Mouse (Mus musculus) neural tube, embryonic 15.5 days (tissue): ENCODE results near the gene Cend1. TPM values are rescaled to one million over a fixed set of nuclear protein-coding genes. Genes with fewer than 3 reads are reported as not detected.
A peak's percentile ranks its signal among the peaks of the same experiment; 100 is the strongest.
"Not testable (repeated sequence)": the region's sequence is repeated elsewhere in the genome, so short reads cannot be mapped to it uniquely, and the experiment has no call there.

Experiments used
- ATAC-seq: fragments of 200-750 bp; cut with Nextera tagmentation; 2 replicates; pipeline ENCODE4 v1.8.0; 2017; ENCODE audit warnings: mild to moderate bottlenecking, moderate TSS enrichment, moderate library complexity; ENCODE audit not compliant: low FRiP score
- H3K27ac ChIP-seq: fragments of 300-500 bp; sonication (generic); replicated peaks from 2 replicates; pipeline ENCODE4 v1.5.1; 2015; ENCODE audit warnings: mild to moderate bottlenecking, inconsistent platforms
- H3K27me3 ChIP-seq: fragments of 300-500 bp; sonication (generic); replicated peaks from 2 replicates; pipeline ENCODE4 v1.6.1; 2015; ENCODE audit warnings: inconsistent platforms
- H3K36me3 ChIP-seq: fragments of 300-500 bp; sonication (generic); 2 replicates; pipeline ENCODE4 v1.6.1; 2015; ENCODE audit warnings: inconsistent platforms
- H3K4me1 ChIP-seq: fragments of 300-500 bp; sonication (generic); 2 replicates; pipeline ENCODE4 v1.6.1; 2015; ENCODE audit warnings: inconsistent platforms
- H3K4me2 ChIP-seq: fragments of 300-500 bp; sonication (generic); 2 replicates; pipeline ENCODE4 v1.6.1; 2015; ENCODE audit warnings: inconsistent platforms, mild to moderate bottlenecking, moderate library complexity
- H3K4me3 ChIP-seq: fragments of 300-500 bp; sonication (generic); replicated peaks from 2 replicates; pipeline ENCODE4 v1.5.1; 2015; ENCODE audit warnings: mild to moderate bottlenecking, inconsistent platforms
- H3K9ac ChIP-seq: fragments of 300-500 bp; sonication (generic); replicated peaks from 2 replicates; pipeline ENCODE4 v1.6.1; 2015; ENCODE audit warnings: mild to moderate bottlenecking, inconsistent platforms
- H3K9me3 ChIP-seq: fragments of 300-500 bp; sonication (generic); replicated peaks from 2 replicates; pipeline ENCODE4 v1.6.1; 2016; ENCODE audit warnings: inconsistent platforms
- WGBS: fragments of 180-500 bp; shearing (Covaris S2); methylation state at CpG from one replicate; pipeline ENCODE4 v1.1.7; 2015; ENCODE audit warnings: mixed read lengths; 5-methylcytosine and 5-hydroxymethylcytosine counted together
- polyA plus RNA-seq: library from polyadenylated mRNA; unstranded; fragments of >200 nt; fragmentation: Nextera tagmentation; extraction: Ambion mirVana; gene quantifications from 2 replicates; pipeline ENCODE4 v1.2.1, GENCODE M21; 2015

Cend1 gene
- polyA plus RNA-seq, 1 experiment from 2014 or later = 208 TPM

DNA sequence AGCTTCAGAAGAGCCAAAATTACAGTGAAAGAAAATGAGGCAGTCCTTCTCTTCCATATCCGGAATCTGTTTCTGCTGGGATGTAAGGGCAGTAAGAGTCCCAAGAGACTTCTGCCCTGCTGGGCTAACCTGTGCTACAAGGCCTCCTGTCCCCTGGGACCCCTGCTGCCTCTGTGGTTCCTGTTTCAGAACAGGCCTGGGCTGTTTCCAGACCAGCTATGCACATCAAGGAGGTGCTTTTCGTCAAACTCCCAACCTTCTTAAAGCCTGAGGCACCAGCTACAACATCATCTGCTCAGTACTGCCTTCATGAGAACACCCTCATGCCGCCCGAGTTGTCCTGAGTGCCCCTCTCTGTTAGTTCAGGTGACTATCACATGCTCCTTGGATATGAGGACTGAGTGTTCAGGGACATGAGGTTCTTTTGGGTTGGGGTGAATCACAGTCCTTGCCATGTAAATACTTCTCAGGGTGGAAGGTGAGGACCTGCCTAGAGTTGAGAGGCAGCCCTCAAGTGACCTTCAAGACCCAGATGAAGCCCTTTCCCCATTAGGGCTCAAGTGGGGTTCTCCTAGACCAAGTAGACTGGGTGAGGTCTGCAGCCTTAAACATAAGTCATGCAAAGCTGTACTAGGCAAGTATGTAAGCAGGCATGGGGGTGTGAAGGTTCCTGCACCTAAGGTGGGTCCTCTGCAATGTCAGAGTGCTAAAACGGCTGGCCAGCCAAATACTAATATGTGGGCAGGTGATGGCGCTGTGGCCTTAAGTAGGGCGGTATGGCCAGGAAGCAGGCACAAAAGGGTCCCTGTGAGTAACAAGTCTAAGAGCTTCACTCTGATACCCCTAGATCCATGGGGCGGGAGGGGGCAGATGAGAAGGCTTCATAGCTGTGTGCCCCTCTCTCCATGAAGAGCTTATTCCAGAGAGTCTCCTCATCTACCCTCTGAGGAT is 11.3 kb downstream of the Cend1 start:
- no peak overlapping the region for H3K4me2 ChIP-seq
- no peaks in the 10 kb centered on the region for H3K36me3 ChIP-seq
- H3K9ac ChIP-seq = no peak overlapping the region
- no peak overlapping the region for H3K4me3 ChIP-seq
- H3K27ac ChIP-seq = no peak overlapping the region
- 73% methylated on average over 8 of the region's 8 CpGs for WGBS
- H3K27me3 ChIP-seq = no peaks in the 10 kb centered on the region
- peaks cover 10% of the 10 kb centered on the region for H3K4me1 ChIP-seq
- no peak for ATAC-seq
- H3K9me3 ChIP-seq = no peaks in the 10 kb centered on the region

DNA sequence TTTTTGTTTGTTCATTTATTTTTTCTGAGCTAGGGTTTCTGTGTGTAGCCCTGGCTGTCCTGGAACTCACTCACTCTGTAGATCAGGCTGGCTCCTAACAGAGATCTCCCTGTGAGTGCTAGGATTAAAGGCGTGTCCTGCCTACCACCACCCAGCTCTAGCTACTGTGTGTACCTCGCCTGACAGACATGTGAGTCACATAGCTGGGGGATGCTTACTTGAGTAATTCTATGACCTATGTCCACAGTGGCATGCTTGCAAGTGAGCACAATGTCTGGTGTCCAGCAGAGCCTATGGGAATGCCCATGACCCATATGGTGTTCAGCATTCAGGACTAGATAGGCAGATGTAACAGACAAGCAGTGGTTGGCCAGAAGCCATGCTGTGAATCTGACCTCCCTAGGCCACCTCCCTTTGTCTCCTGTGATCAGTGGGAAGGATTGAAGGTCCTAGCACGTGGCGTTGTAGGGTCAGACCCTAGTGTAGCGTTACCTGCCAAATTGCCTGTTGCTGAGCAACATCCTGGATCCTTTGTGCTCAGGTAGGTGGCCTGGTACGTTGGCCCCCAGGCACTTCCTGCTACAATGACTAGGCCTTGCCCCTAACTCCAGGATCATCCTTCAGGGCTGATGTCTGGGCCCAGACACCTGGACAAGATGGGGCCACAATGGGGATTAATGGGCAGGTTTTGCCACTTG is 13.0 kb downstream of the Cend1 start:
- ATAC-seq = no peak
- Histone ChIP-seq H3K4me2 (no peak overlapping the region), H3K27me3 (no peaks in the 10 kb centered on the region), H3K4me3 (no peak overlapping the region), H3K36me3 (no peaks in the 10 kb centered on the region), H3K9me3 (no peaks in the 10 kb centered on the region), H3K9ac (no peak overlapping the region), H3K27ac (no peak overlapping the region), H3K4me1 (peaks cover 18% of the 10 kb centered on the region)
- 81% methylated on average over 6 of the region's 6 CpGs for WGBS

DNA sequence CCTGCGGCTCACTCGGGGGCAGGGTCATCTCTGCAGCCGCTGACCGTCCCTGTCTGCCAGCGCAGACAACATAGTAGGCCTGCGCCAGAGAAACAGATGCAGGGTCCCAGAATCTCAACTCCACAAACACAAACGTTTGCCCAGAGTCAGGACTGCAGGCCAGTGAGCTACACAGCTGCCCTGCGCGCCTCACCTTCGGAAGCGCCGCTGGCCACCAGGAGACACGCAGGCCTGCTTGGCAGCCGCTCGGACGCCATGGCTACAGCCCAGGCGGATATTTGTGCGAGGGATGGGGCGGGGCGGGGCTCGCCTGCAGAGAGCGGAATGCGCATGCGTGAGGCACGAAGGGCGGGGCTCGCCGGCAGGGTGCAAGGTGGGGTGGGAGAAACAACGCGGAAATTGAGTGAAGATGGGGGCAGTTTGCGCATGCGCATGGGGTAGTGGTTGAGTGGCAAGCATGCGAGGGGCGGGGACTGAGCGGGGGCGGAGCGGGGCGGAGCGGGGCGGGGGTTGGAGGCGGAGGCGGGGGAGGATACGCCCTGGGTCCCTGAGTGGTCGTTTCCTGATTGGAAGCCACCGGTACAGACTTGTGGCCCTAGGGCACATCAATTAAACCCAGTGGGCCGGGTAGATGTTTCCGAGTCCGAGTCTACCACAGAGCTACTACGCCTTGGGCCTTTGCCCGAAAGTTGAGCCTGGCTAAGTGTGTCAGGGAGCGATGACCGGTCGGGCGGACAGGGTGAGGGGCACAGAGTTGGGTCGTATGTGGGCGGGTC is 15.3 kb downstream of the Cend1 start, which contains the start of gene Gatd1:
Gene Gatd1 (minus strand): TSS at position 328 of the 776 bp plus-strand sequence.
- Histone ChIP-seq H3K36me3 (peaks cover 22% of the 10 kb centered on the region), H3K9ac (peak within 1 kb of the TSS; percentile 88), H3K4me1 (peaks cover 22% of the 10 kb centered on the region), H3K27ac (peak within 1 kb of the TSS; percentile 91), H3K4me3 (peak within 1 kb of the TSS; percentile 70), H3K27me3 (no peaks in the 10 kb centered on the region), H3K4me2 (peak within 1 kb of the TSS; percentile 92), H3K9me3 (no peaks in the 10 kb centered on the region)
- peak; percentile 90 for ATAC-seq
- WGBS = under 1% methylated on average over 51 of the region's 56 CpGs

DNA sequence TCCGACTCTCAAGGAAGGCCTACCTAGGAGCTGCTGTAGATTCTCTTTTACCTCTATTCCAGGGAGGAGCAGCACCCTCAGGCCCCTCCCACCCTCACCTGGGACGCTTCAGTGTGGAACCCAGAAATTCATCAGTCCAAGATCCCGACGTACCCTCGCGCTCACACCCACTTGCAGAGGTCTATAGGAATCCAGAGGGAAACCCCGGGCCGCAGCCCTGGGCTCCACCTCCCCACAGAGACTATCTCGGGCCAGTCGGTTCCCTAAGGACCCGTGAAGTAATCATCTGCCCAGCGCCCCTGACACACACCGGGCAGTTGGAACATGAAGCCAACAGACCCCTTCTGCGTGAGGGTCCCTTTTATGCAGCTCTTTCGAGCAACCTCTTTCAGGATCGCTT is 16.0 kb downstream of the Cend1 start:
- H3K4me1 ChIP-seq = peaks cover 24% of the 10 kb centered on the region
- H3K36me3 ChIP-seq = peaks cover 27% of the 10 kb centered on the region
- peak overlapping the region; percentile 88 for H3K9ac ChIP-seq
- H3K27ac ChIP-seq = peak overlapping the region; percentile 91
- peak overlapping the region; percentile 92 for H3K4me2 ChIP-seq
- peak; percentile 23 for ATAC-seq
- no peaks in the 10 kb centered on the region for H3K27me3 ChIP-seq
- 4% methylated on average over 16 of the region's 16 CpGs for WGBS
- no peaks in the 10 kb centered on the region for H3K9me3 ChIP-seq
- peak overlapping the region; percentile 70 for H3K4me3 ChIP-seq

DNA sequence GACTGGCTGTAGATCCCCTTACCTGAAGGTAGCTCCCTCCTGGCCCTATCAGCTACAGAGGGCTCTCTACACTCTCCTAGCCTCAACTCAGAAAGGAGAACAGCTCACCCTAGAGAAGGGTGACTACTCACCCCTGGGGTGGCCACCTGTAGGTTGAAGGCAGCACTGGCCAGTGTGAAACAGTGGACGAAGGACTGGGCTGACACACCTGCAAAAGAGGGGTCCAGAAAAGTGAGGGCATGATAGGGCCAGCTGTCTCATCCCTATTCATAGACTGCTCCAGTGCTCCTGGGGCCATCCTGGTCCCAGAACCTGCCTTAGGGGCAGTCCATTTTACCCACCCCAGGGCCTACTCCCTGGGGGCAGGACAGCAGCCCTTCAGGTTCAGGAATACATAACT is 17.6 kb downstream of the Cend1 start:
- no peak for ATAC-seq
- H3K4me3 ChIP-seq = no peak overlapping the region
- no peak overlapping the region for H3K9ac ChIP-seq
- no peak overlapping the region for H3K4me2 ChIP-seq
- peaks cover 31% of the 10 kb centered on the region for H3K36me3 ChIP-seq
- peaks cover 24% of the 10 kb centered on the region for H3K4me1 ChIP-seq
- 94% methylated on average over 1 of the region's 1 CpGs for WGBS
- H3K27me3 ChIP-seq = no peaks in the 10 kb centered on the region
- no peaks in the 10 kb centered on the region for H3K9me3 ChIP-seq
- H3K27ac ChIP-seq = no peak overlapping the region

DNA sequence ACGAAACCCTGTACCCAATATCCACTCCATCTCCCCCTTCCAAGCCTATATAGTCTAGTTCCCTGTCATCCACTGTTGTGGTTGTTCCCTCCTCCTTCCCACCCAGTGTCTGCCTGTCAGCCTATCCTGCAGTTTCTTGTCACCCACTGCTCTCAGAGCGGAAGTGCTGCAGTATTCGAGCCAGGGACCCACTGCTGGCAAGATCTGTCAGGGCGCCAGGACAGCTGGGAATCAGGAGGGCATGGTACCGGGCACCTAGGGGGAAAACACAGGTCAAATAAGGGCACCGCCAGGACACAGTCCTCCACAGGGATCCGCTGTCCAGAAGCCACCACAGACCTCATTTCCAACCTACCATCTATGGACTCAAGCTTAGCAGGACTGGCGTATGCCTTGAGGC is 18.7 kb downstream of the Cend1 start:
- Histone ChIP-seq H3K36me3 (peaks cover 36% of the 10 kb centered on the region), H3K4me1 (peaks cover 24% of the 10 kb centered on the region), H3K9me3 (no peaks in the 10 kb centered on the region), H3K27me3 (no peaks in the 10 kb centered on the region), H3K4me3 (no peak overlapping the region), H3K27ac (no peak overlapping the region), H3K9ac (no peak overlapping the region), H3K4me2 (no peak overlapping the region)
- WGBS = 92% methylated on average over 8 of the region's 8 CpGs
- ATAC-seq = no peak

DNA sequence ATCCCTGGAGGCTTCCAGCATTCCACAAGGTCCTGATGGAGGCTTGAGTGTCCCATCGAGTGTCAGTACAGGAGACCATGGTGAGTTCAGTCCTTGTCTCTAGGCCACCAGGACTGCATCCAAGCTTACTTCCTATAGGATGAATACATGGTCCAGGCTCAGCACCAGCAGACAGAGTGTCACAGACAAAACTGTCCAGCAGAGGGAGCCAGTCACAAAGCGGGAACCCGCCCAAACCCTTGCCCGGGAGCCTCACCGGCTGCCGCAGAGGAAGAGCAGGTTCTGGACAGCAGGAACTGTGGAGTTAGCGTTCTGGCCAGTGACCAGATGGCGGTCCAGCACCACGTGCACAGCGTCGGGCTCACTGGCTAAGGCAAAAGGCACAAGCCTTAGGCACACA is 20.5 kb downstream of the Cend1 start:
- Histone ChIP-seq H3K36me3 (peaks cover 37% of the 10 kb centered on the region), H3K4me2 (0 out of 2 replicates have a peak overlapping the region, but pooled peaks have one; percentile 23), H3K27ac (no peak overlapping the region), H3K27me3 (no peaks in the 10 kb centered on the region), H3K9me3 (no peaks in the 10 kb centered on the region), H3K4me1 (peaks cover 18% of the 10 kb centered on the region), H3K9ac (no peak overlapping the region), H3K4me3 (no peak overlapping the region)
- ATAC-seq = peak; percentile 40
- 11% methylated on average over 11 of the region's 11 CpGs for WGBS

DNA sequence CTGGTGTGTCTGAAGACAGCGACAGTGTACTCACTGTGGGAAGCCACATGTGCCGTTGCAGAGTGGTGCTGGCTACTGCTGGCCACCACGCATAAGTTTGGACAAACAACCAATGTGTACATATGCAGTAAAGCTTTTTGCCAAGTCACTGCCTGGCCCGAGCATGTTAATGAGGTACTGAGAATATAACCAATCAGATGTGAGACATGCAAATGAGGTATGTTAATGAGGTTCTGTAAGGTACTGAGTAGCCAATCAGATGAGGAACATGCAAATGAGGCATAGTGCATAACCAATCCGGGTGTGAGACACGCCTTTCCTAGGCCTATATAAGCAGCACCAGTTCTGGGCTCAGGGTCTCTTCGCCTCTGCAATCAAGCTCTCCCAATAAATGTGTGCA is 21.6 kb downstream of the Cend1 start:
- Histone ChIP-seq H3K4me1 (peaks cover 10% of the 10 kb centered on the region), H3K36me3 (peaks cover 43% of the 10 kb centered on the region)
- H3K4me2 ChIP-seq, H3K27ac ChIP-seq, H3K9ac ChIP-seq, ATAC-seq, H3K9me3 ChIP-seq, H3K4me3 ChIP-seq, H3K27me3 ChIP-seq: not testable (repeated sequence)
- 98% methylated on average over 7 of the region's 7 CpGs for WGBS

DNA sequence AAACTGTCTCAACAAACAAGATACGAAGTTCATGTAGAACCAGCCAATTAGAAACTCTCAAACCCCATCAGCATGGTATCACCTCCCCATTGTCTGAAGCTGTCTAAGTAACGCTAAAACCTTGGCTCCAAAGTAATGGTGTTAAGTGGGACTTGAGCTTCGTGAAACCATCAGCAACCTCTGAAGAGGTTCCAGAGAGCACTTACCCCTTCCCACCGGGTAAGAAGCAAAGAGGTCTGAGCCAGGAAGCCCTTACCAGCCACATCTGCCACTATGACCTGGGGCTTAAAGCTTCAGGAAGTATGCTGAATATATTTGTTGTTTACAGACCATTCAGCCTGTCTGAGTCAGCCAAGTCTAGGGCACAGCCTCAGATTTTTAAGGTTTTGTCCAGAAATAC is 23.8 kb downstream of the Cend1 start:
- Histone ChIP-seq H3K9me3 (no peaks in the 10 kb centered on the region), H3K27ac (no peak overlapping the region), H3K36me3 (peaks cover 58% of the 10 kb centered on the region), H3K9ac (no peak overlapping the region), H3K27me3 (no peaks in the 10 kb centered on the region), H3K4me1 (peaks cover 5% of the 10 kb centered on the region), H3K4me2 (no peak overlapping the region), H3K4me3 (no peak overlapping the region)
- no peak for ATAC-seq
- 80% methylated on average over 4 of the region's 4 CpGs for WGBS

DNA sequence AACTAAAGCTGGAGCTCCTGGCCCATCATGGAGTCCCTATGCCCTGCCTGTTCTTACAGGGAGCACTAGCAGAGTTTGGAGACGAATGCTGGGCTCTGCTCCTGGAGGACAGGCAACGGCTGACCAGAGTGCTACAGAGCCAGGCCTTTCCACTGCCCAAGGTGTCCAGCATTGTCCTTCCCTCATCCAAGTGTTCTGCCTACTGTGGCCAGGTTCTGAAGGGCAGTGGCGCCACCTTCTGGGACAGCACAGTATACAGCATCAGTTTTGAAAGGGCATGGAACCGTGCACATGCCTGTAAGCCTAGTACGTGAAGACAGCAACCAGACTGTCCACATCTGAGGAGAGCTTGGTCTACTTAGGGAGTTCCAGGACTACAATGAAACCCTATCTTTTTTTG is 26.0 kb downstream of the Cend1 start:
- H3K9me3 ChIP-seq = no peaks in the 10 kb centered on the region
- H3K4me2 ChIP-seq = no peak overlapping the region
- no peak overlapping the region for H3K27ac ChIP-seq
- 0 out of 2 replicates have a peak, but pooled peaks have one; percentile 22 for ATAC-seq
- peaks cover 58% of the 10 kb centered on the region for H3K36me3 ChIP-seq
- no peaks in the 10 kb centered on the region for H3K27me3 ChIP-seq
- H3K4me1 ChIP-seq = no peaks in the 10 kb centered on the region
- no peak overlapping the region for H3K9ac ChIP-seq
- H3K4me3 ChIP-seq = no peak overlapping the region
- WGBS = 43% methylated on average over 5 of the region's 5 CpGs

DNA sequence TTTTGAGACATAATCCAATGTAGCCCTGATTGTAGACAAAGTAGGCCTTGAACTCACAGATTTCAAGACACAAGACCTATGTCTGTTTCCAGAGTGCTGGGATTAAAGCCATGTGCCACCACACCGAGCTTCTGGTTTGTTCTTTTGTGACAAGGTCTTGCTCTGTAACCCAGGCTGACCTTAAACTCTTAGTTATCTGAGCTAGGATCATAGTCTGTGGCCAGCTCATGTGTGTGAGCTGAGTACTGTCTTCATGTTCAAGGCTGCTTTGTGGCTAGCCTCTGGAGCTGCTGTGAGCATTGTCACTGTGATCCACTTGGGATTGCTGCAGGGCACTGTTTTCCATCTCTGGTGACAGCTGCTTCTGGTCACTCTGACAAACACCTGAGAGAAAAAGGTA is 33.9 kb downstream of the Cend1 start:
- H3K4me3 ChIP-seq = no peak overlapping the region
- no peak for ATAC-seq
- H3K27ac ChIP-seq = no peak overlapping the region
- 90% methylated on average over 1 of the region's 1 CpGs for WGBS
- no peak overlapping the region for H3K4me2 ChIP-seq
- H3K9me3 ChIP-seq = no peaks in the 10 kb centered on the region
- H3K4me1 ChIP-seq = peaks cover 16% of the 10 kb centered on the region
- peaks cover 43% of the 10 kb centered on the region for H3K36me3 ChIP-seq
- H3K9ac ChIP-seq = no peak overlapping the region
- H3K27me3 ChIP-seq = no peaks in the 10 kb centered on the region
